Mouse (Mus musculus) right cerebral cortex, postnatal 36 days (tissue): ENCODE data around the gene Zfp455.
A peak's percentile ranks its signal among the peaks of the same experiment; 100 is the strongest.
"Not testable (repeated sequence)": the region's sequence is repeated elsewhere in the genome, so short reads cannot be mapped to it uniquely, and the experiment has no call there.

Source experiments
- DNase-seq, 2 experiments: peaks; one replicate each; pipeline ENCODE4 v3.0.0; 2022; ENCODE audit warnings: low spot score in 2 of 2, mixed read lengths in 1 of 2

The Zfp455 gene

DNA sequence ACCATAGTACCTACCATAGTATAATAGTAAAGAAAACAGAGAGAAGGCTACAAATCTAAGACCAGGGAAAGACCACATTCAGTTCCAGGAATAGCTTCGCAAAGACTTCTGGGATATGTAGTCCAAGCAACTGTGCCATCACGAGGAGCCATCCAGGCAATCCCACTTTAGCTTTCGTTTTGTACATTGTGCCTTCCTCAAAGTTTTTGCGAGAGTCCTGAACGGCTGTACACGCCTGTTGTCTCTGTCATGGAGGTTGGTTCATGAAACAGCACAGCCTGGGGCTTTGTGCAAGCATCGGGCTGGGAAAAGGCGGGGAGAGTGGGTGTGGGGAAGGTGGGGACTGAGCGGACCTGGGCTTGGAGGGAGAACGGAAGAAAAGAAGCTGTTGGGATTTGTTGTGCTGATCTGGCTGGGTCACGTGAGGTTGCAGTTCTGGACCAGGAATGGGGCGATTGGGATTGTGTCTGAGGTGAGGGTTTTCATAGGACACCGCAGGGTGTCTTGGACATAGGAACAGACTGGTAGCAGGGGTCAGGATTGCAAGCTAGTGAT is at the start of gene Zfp455:
Gene Zfp455, plus strand, starts transcription at position 167 of the 555 bp plus-strand sequence.
- peak; percentile 38 to 42 for DNase-seq

DNA sequence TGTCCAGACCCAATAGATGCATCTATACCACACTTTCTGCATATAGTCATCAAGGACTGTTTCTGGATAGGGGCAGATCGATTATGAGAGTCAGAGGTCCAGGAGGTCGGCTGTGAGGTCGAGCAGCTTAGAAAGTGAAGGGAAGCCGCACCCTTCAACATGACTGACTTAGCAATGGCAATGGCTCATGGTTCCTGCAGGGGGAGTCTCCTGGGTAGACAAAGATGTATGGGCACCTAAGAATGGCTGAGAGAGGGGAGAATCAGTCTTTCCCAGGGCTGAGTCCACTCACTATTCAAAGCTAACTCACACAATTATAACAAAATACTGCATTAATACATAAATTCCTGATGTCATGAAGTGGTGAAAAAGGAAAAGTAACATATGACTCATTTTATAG is 28.2 kb upstream of the Zfp455 start:
- DNase-seq = not testable (repeated sequence)

DNA sequence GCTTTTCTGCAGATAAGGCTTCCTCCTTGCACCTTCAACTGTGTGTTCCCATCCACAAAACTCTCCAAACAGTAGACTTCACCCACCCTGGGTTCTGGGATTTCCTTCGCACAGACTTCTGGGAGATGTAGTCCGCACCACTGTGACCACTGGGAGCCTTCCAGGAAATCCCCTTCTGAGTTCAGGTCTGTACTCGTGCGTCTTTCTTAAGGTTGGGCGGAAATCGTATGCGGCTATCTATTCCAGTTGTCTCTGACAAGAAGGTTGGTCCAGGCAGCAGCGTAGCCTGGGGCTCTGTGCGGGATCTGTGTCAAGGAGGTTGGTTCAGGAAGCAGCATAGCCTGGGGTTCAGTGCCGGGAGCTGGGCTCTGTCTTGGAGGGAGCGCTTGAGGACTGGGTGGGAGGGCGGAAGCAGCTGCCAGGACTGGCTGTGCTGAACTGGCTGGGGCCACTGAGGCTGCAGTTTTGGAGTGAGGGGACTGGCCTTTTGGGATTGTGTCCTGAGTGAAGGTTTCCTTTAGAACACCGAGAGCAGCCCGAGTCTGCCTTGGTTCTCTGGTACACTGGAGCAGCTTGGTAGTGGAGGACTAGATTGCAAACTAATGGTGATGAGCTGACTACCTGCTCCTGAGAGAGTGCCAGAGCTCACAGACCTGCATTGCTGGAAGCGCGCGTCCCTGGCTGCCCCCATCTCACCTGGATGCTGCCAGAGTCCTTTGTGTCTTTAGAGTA is 21.1 kb upstream of the Zfp455 start, which contains the start of gene Rsl1:
Gene Rsl1, plus strand, starts transcription at position 192 of the 732 bp plus-strand sequence.
- peak; percentile 58 to 75 for DNase-seq

DNA sequence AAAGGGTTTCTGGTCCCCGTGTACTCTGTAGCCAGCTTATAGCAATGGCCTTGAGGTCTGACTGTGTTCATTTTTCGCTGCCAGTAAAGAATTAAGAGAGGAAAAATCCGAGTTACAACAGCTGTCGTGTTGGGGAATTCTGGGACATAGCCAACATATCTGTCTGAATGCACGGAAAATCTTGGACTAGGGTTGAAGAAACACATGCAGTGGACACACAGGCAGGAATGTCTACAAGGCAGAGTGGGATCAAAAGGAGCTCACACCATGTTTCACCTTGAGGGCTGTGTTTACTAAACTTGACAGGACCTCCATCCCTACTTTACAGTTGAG is 20.6 kb upstream of the Zfp455 start:
- no peak for DNase-seq

DNA sequence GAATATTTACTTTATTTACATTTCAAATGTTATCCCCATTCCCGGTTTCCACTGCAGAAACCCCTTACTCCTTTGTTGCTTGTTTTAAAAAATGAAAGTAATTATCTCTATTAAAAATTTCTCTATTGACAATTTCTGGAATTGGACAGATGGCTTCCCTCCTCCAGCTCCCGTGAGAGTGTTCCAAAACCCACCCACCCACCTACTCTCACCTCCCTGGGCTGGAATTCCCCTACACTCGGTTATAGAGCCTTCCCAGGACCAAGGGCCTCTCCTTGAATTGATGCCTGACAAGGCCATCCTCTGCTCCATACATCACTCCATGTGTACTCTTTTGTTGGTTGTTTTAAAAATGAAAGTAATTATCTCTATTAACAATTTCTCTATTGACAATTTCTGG is 7.3 kb downstream of the Zfp455 start:
- no peak for DNase-seq

DNA sequence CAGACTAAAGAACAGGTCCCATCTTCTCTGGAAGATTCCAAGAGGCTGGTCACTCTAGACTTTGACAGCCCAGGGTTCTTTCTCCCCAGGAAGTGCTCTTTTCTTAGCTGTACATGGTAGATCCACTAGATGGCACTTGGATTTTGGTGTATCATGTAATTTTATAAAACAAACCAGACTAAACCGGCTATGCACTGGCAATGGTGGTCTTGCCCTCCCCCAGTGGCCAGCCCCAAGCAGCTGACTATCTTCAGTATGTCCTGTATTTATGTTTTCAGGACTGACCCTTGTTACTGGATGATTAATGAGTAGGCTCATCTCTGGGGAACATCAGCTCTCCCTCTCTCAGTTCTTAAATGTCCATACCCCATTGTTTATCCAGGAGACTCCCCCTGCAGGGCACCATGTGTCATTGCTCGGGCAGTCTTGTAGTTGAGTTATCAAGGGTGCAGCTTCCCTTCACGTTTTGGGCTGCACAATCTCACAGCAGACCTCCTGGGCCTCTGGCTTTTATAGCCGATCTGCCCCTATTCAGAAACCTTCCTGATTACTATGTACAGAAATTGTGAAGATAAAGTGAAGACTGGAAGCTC is 19.8 kb downstream of the Zfp455 start:
- DNase-seq = no peak
